Mouse (Mus musculus): ENCODE results near the gene Lyzl6. TPM values are rescaled to one million over a fixed set of nuclear protein-coding genes. Genes with fewer than 3 reads are reported as not detected.

The Lyzl6 gene
- polyA plus RNA-seq, 1 experiment from 2014 or later: not detected

DNA sequence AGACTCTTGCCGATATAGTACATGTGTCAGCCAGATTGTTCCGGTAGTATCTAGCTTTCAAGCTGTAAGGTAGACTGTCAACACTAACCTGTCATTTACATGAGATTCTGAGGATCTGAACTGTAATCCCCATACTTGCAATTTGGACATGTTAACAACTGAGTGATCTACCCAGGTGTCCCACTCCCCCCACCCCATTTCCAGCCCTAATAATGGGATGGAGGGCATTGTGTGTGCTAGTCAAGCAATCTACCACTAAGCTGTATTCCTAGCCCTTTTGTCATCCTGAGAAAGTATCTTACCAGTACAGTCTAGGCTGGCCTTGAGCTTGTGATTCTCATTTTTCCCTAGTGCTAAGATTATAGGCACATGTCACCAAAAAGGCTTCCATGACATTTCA lies 27.9 kb downstream of the Lyzl6 start:
- Histone ChIP-seq H3K36me3 (ENCODE audit: insufficient read depth, low read length) (no peaks in the 10 kb centered on the region), H3K4me3 (ENCODE audit: low read length) (no peak overlapping the region), H3K4me1 (ENCODE audit: insufficient read depth, low read length) (no peaks in the 10 kb centered on the region), H3K27me3 (ENCODE audit: insufficient read depth, low read length) (no peaks in the 10 kb centered on the region; the same call in 1 of the 2 replicates), H3K4me2 (replicated peaks; ENCODE audit: low read depth, low read length) (no peak overlapping the region), H3K9ac (replicated peaks; ENCODE audit: low read length) (no peak overlapping the region), H3K27ac (ENCODE audit: low read length) (no peak overlapping the region), H3K9me3 (ENCODE audit: low read length) (no peaks in the 10 kb centered on the region)
- WGBS: 95% methylated on average over 2 of the region's 2 CpGs
- ATAC-seq (ENCODE audit: low FRiP score, low TSS enrichment): no peak

GRCm38 (mm10) chr11:103606611-103607010 lies 32.1 kb downstream of the Lyzl6 start:
- H3K9ac ChIP-seq (replicated peaks; ENCODE audit: low read length): no peak overlapping the region
- WGBS: 63% methylated on average over 5 of the region's 5 CpGs
- no peak overlapping the region for H3K4me3 ChIP-seq (ENCODE audit: low read length)
- ATAC-seq (ENCODE audit: low FRiP score, low TSS enrichment): no peak
- no peaks in the 10 kb centered on the region for H3K4me1 ChIP-seq (ENCODE audit: insufficient read depth, low read length)
- H3K4me2 ChIP-seq (replicated peaks; ENCODE audit: low read depth, low read length): no peak overlapping the region
- no peaks in the 10 kb centered on the region for H3K36me3 ChIP-seq (ENCODE audit: insufficient read depth, low read length)
- no peaks in the 10 kb centered on the region; the same call in 1 of the 2 replicates for H3K27me3 ChIP-seq (ENCODE audit: insufficient read depth, low read length)
- no peak overlapping the region for H3K27ac ChIP-seq (ENCODE audit: low read length)
- no peaks in the 10 kb centered on the region for H3K9me3 ChIP-seq (ENCODE audit: low read length)

Other genes with a start within 250 kb of the Lyzl6 start
- 9.2 and 10.3 TPM in 2 replicates for gene Plekhm1, start 226.2 kb downstream of the Lyzl6 start, polyA plus RNA-seq (2015; fragmentation: Nextera tagmentation; extraction: Ambion mirVana)
- gene Lrrc37a, start 134.3 kb downstream of the Lyzl6 start, polyA plus RNA-seq (2015; fragmentation: Nextera tagmentation; extraction: Ambion mirVana): not detected in 2 replicates
- not detected in 2 replicates for gene Gm884, start 17.8 kb downstream of the Lyzl6 start, polyA plus RNA-seq (2015; fragmentation: Nextera tagmentation; extraction: Ambion mirVana)
- not detected in 2 replicates for gene Rprml, start 10.7 kb upstream of the Lyzl6 start, polyA plus RNA-seq (2015; fragmentation: Nextera tagmentation; extraction: Ambion mirVana)
- gene Gosr2, start 59.0 kb upstream of the Lyzl6 start, polyA plus RNA-seq (2015; fragmentation: Nextera tagmentation; extraction: Ambion mirVana): 91.1 and 92.2 TPM in 2 replicates
- 8.9 and 10.0 TPM in 2 replicates for gene Wnt9b, start 110.9 kb upstream of the Lyzl6 start, polyA plus RNA-seq (2015; fragmentation: Nextera tagmentation; extraction: Ambion mirVana)
- gene Wnt3, start 135.3 kb upstream of the Lyzl6 start, polyA plus RNA-seq (2015; fragmentation: Nextera tagmentation; extraction: Ambion mirVana): not detected in 2 replicates